Mouse (Mus musculus) erythroblast, embryonic 14.5 days (primary cell): ENCODE data around the gene Smok2b. TPM values are rescaled to one million over a fixed set of nuclear protein-coding genes. Genes with fewer than 3 reads are reported as not detected.
"Not testable (repeated sequence)": the region's sequence is repeated elsewhere in the genome, so short reads cannot be mapped to it uniquely, and the experiment has no call there.

Source experiments
- H3K27me3 ChIP-seq: 2 replicates; pipeline ENCODE4 v1.6.1; 2012; ENCODE audit warnings: inconsistent platforms; ENCODE audit not compliant: control insufficient read depth
- H3K36me3 ChIP-seq: 2 replicates; pipeline ENCODE4 v1.6.1; 2012; ENCODE audit warnings: mild to moderate bottlenecking, inconsistent platforms; ENCODE audit not compliant: control insufficient read depth
- H3K4me1 ChIP-seq: 2 replicates; pipeline ENCODE4 v1.6.1; 2012; ENCODE audit warnings: inconsistent platforms; ENCODE audit not compliant: control insufficient read depth
- H3K4me3 ChIP-seq: replicated peaks from 2 replicates; pipeline ENCODE3; 2012; ENCODE audit warnings: moderate library complexity, mild to moderate bottlenecking, inconsistent platforms
- H3K9me3 ChIP-seq: 2 replicates; pipeline ENCODE4 v1.6.1; 2012; ENCODE audit warnings: low read length, inconsistent platforms, mixed read lengths; ENCODE audit not compliant: control insufficient read depth
- GATA1 ChIP-seq: IDR thresholded peaks from 2 replicates; pipeline ENCODE4 v1.6.1; 2012; ENCODE audit warnings: low read length, inconsistent platforms, mixed read lengths
- TAL1 ChIP-seq: IDR thresholded peaks from 3 replicates; pipeline ENCODE4 v1.6.1; 2012; ENCODE audit warnings: low read length, inconsistent platforms, mixed read lengths
- polyA plus RNA-seq: library from polyadenylated mRNA; stranded (reverse); fragments of >175 nt; gene quantifications from 2 replicates; pipeline ENCODE4 v1.2.3, GENCODE M21; 2012

Smok2b gene
- polyA plus RNA-seq, 1 experiment, result not detected

GRCm38 (mm10) chr17:13206491-13206890 is 23.6 kb upstream of the Smok2b start:
- no peaks in the 10 kb centered on the region for H3K4me1 ChIP-seq
- no peak overlapping the region for H3K4me3 ChIP-seq
- no peaks in the 10 kb centered on the region for H3K27me3 ChIP-seq
- peaks cover 5% of the 10 kb centered on the region for H3K9me3 ChIP-seq
- no peaks in the 10 kb centered on the region for H3K36me3 ChIP-seq
- TF ChIP-seq GATA1 (no peak), TAL1 (no peak)

GRCm38 (mm10) chr17:13208460-13208859 is 21.6 kb upstream of the Smok2b start:
- H3K36me3 ChIP-seq, H3K27me3 ChIP-seq, H3K4me1 ChIP-seq, H3K4me3 ChIP-seq: not testable (repeated sequence)
- H3K9me3 ChIP-seq, result peaks cover 11% of the 10 kb centered on the region

- Histone ChIP-seq H3K4me1 (no peaks in the 10 kb centered on the region), H3K36me3 (no peaks in the 10 kb centered on the region), H3K9me3 (peaks cover 7% of the 10 kb centered on the region), H3K27me3 (no peaks in the 10 kb centered on the region), H3K4me3 (no peak overlapping the region)
- TF ChIP-seq GATA1, result no peak
- TF ChIP-seq TAL1, result no peak
Observed at GRCm38 (mm10) chr17:13212136-13212850, 17.8 kb upstream of the Smok2b start.

GRCm38 (mm10) chr17:13214169-13214568 is 15.9 kb upstream of the Smok2b start:
- H3K4me1 ChIP-seq, result no peaks in the 10 kb centered on the region
- no peaks in the 10 kb centered on the region for H3K36me3 ChIP-seq
- H3K4me3 ChIP-seq, result no peak overlapping the region
- no peaks in the 10 kb centered on the region for H3K27me3 ChIP-seq
- H3K9me3 ChIP-seq, result peaks cover 7% of the 10 kb centered on the region
- TF ChIP-seq TAL1, result no peak
- TF ChIP-seq GATA1, result no peak

GRCm38 (mm10) chr17:13215595-13215994 is 14.5 kb upstream of the Smok2b start:
- TF ChIP-seq GATA1, result no peak
- TF ChIP-seq TAL1, result no peak

GRCm38 (mm10) chr17:13220888-13221287 is 9.2 kb upstream of the Smok2b start, which contains the start of gene Smok2a:
Gene Smok2a (plus strand): TSS chr17:13221188.
- Histone ChIP-seq H3K4me3 (no peak within 1 kb of the TSS), H3K9me3 (no peaks in the 10 kb centered on the region; the same call in 1 of the 2 replicates), H3K27me3 (no peaks in the 10 kb centered on the region)

More at GRCm38 (mm10) chr17:13215595-13215994, 14.5 kb upstream of the Smok2b start:
- H3K36me3 ChIP-seq, result no peaks in the 10 kb centered on the region
- H3K9me3 ChIP-seq, result peaks cover 7% of the 10 kb centered on the region
- H3K4me3 ChIP-seq, result no peak overlapping the region
- H3K4me1 ChIP-seq, result no peaks in the 10 kb centered on the region
- no peaks in the 10 kb centered on the region for H3K27me3 ChIP-seq

GRCm38 (mm10) chr17:13221921-13222320 is 8.1 kb upstream of the Smok2b start:
- H3K9me3 ChIP-seq, H3K27me3 ChIP-seq, H3K36me3 ChIP-seq, H3K4me3 ChIP-seq, H3K4me1 ChIP-seq: not testable (repeated sequence)

More at GRCm38 (mm10) chr17:13220888-13221287, 9.2 kb upstream of the Smok2b start, which contains the start of gene Smok2a:
- no peaks in the 10 kb centered on the region for H3K36me3 ChIP-seq
- no peaks in the 10 kb centered on the region for H3K4me1 ChIP-seq
- no peak for TF ChIP-seq GATA1
- TF ChIP-seq TAL1, result no peak

GRCm38 (mm10) chr17:13239461-13239860 is 9.4 kb downstream of the Smok2b start:
- peaks cover 15% of the 10 kb centered on the region for H3K9me3 ChIP-seq
- not testable (repeated sequence) for H3K36me3 ChIP-seq, H3K4me3 ChIP-seq, H3K27me3 ChIP-seq, H3K4me1 ChIP-seq

GRCm38 (mm10) chr17:13240807-13241727 is 11.0 kb downstream of the Smok2b start:
- not testable (repeated sequence) for H3K4me1 ChIP-seq, H3K27me3 ChIP-seq

GRCm38 (mm10) chr17:13254786-13255185 is 24.7 kb downstream of the Smok2b start:
- H3K4me1 ChIP-seq, H3K27me3 ChIP-seq, H3K9me3 ChIP-seq, H3K36me3 ChIP-seq, H3K4me3 ChIP-seq: not testable (repeated sequence)

More at GRCm38 (mm10) chr17:13240807-13241727, 11.0 kb downstream of the Smok2b start:
- H3K4me3 ChIP-seq, H3K36me3 ChIP-seq: not testable (repeated sequence)
- peaks cover 11% of the 10 kb centered on the region for H3K9me3 ChIP-seq

Other genes starting within 250 kb of the Smok2b start
- gene Wtap, start 236.1 kb upstream of the Smok2b start, polyA plus RNA-seq, result 0.81 and 0.91 TPM in 2 replicates
- gene Sod2, start 223.4 kb upstream of the Smok2b start, polyA plus RNA-seq, result 30.9 and 38.6 TPM in 2 replicates
- not detected in 2 replicates for gene Gpr31b, start 178.0 kb upstream of the Smok2b start, polyA plus RNA-seq
- gene Tcp10b, start 169.2 kb upstream of the Smok2b start, polyA plus RNA-seq, result not detected in 2 replicates
- gene Unc93a, start 98.4 kb upstream of the Smok2b start, polyA plus RNA-seq, result not detected in 2 replicates
- not detected in 2 replicates for gene Smok2a, start 9.1 kb upstream of the Smok2b start, polyA plus RNA-seq
- not detected in 2 replicates for gene Tcp10c, start 124.3 kb downstream of the Smok2b start, polyA plus RNA-seq